Mouse (Mus musculus) neural tube, embryonic 13.5 days (tissue): ENCODE measurements at regions not wholly inside any gene's neighbourhood (a gene's known extent, or its start where the extent isn't known, plus 50 kb on each side); places are given as distances from the start of the nearest gene placed in this dataset.

ENCODE experiments used
- ATAC-seq: fragments of 200-750 bp; cut with Nextera tagmentation; 2 replicates; pipeline ENCODE4 v1.8.0; 2017; ENCODE audit warnings: low read depth, mild to moderate bottlenecking, moderate TSS enrichment, moderate library complexity
- H3K27ac ChIP-seq: fragments of 300-500 bp; sonication (generic); replicated peaks from 2 replicates; pipeline ENCODE4 v1.5.1; 2015; ENCODE audit warnings: moderate library complexity, mild to moderate bottlenecking, inconsistent platforms
- H3K27me3 ChIP-seq: fragments of 300-500 bp; sonication (generic); 2 replicates; pipeline ENCODE4 v1.6.1; 2015; ENCODE audit warnings: mild to moderate bottlenecking, inconsistent platforms
- H3K36me3 ChIP-seq: fragments of 300-500 bp; sonication (generic); 2 replicates; pipeline ENCODE4 v1.6.1; 2015; ENCODE audit warnings: mild to moderate bottlenecking, inconsistent platforms
- H3K4me1 ChIP-seq: fragments of 300-500 bp; sonication (generic); replicated peaks from 2 replicates; pipeline ENCODE4 v1.6.1; 2015; ENCODE audit warnings: inconsistent platforms
- H3K4me2 ChIP-seq: fragments of 300-500 bp; sonication (generic); 2 replicates; pipeline ENCODE4 v1.6.1; 2015; ENCODE audit warnings: inconsistent platforms, mild to moderate bottlenecking, moderate library complexity
- H3K4me3 ChIP-seq: fragments of 300-500 bp; sonication (generic); 2 replicates; pipeline ENCODE4 v1.5.1; 2015; ENCODE audit warnings: mild to moderate bottlenecking, inconsistent platforms
- H3K9ac ChIP-seq: fragments of 300-500 bp; sonication (generic); 2 replicates; pipeline ENCODE4 v1.6.1; 2015; ENCODE audit warnings: moderate library complexity, mild to moderate bottlenecking, inconsistent platforms
- H3K9me3 ChIP-seq: fragments of 300-500 bp; sonication (generic); 2 replicates; pipeline ENCODE4 v1.6.1; 2016; ENCODE audit warnings: inconsistent platforms
- WGBS: fragments of 180-500 bp; shearing (Covaris S2); methylation state at CpG from one replicate; pipeline ENCODE4 v1.1.7; 2015; 5-methylcytosine and 5-hydroxymethylcytosine counted together

DNA sequence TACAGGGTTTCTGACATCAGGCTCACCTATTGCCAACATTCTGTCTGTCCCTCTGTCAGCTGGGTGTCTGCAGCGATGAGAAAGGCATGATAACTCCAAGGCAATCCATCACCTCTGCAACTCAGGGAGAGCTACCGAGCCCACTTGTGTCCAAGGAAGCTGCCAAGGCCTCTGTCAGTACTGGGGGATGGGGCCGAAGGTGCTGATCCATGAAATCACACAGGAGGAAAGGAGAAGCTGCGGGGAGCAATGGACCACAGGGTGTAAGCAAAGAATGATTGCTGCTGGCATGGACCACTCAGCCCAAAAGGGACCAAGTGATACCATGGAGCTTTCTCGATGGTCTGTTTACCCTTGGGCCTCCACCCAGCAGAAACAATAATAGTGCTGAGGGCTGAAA is 67.5 kb upstream of the Mid1ip1 start:
- Histone ChIP-seq H3K4me2 (no peak overlapping the region), H3K4me1 (peaks cover 14% of the 10 kb centered on the region), H3K27me3 (no peaks in the 10 kb centered on the region), H3K9me3 (no peaks in the 10 kb centered on the region), H3K4me3 (no peak overlapping the region), H3K9ac (no peak overlapping the region), H3K36me3 (no peaks in the 10 kb centered on the region), H3K27ac (peak overlapping the region; percentile 52; the same call in 1 of the 2 replicates)
- WGBS: 57% methylated on average over 5 of the region's 5 CpGs
- no peak for ATAC-seq

GRCm38 (mm10) chrX:10650881-10651280 is 63.9 kb upstream of the Mid1ip1 start:
- no peaks in the 10 kb centered on the region for H3K36me3 ChIP-seq
- no peak overlapping the region for H3K4me3 ChIP-seq
- H3K4me1 ChIP-seq: peaks cover 14% of the 10 kb centered on the region
- H3K9me3 ChIP-seq: no peaks in the 10 kb centered on the region
- ATAC-seq: no peak
- H3K27me3 ChIP-seq: no peaks in the 10 kb centered on the region
- 21% methylated on average over 4 of the region's 4 CpGs for WGBS
- no peak overlapping the region for H3K4me2 ChIP-seq
- no peak overlapping the region for H3K9ac ChIP-seq
- no peak overlapping the region for H3K27ac ChIP-seq
